Mouse (Mus musculus) WW6 (cell line): Measurements from ENCODE around the gene Mlph.
A peak's percentile ranks its signal among the peaks of the same experiment; 100 is the strongest.

Experiments
- DNase-seq: peaks from one replicate; pipeline ENCODE4 v3.0.0-alpha.2; 2013; ENCODE audit warnings: low read depth, low spot score

Mlph gene

DNA sequence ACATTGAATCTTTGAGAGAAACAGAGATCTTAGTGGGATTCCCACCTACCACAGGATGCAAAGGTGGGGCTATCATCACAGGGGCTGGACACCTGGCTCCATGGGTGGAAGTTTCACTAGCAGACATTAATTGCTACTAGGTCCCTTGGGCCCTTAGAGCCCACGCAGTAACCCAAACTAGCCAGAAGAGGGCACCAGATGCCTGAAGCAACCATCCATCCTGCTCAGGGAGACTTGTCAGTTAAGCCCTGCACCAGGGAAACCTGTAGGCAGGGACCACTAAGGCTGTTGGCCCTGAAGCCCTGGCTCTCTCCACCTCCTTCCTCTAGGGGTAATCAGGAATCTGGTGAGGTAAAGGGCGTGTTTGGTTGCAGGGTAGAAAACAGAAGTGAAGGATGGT is 8.5 kb upstream of the Mlph start:
- DNase-seq, result peak; percentile 26

- DNase-seq, result no peak
Observed at GRCm38 (mm10) chr1:90909161-90909560, 5.7 kb upstream of the Mlph start.

GRCm38 (mm10) chr1:90909631-90910152 is 5.2 kb upstream of the Mlph start:
- no peak for DNase-seq

DNA sequence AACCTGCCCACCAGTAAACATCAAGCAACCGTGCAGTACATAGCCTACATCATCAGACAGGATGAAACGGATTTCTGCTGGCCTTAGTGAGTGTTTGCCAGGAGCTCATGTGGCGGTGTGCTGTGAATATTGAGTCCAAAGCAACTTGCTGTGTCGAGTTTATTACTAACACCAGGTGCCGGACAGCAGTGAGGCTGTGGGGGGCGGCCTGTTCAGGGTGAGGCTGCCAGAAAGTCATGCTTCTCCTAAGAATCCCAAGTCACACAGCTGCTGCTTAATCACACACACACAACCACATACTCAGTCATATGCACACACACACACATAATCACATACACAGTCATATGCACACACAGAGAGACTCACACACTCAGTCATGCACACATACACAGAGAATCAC is 1.7 kb upstream of the Mlph start:
- no peak for DNase-seq

DNA sequence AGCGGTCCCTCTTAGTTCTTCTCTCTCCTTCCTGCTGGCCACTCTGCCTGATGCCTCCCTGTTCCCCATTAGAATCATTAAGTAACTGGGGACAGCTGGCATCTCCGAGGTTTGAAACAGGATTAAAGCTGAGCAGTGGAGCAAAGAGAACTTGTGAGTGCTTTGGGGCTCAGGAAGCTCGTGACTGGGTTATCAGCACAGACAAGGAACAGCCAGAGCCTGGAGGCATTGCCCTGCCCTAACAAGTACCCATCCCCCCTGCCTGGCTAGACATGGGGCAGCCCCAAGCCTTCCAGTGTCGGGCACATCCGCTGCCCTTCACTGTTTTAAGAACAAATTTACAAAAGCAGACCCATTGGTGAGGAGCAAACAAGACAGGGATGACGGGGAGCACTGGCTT is 2.6 kb downstream of the Mlph start:
- DNase-seq, result no peak

GRCm38 (mm10) chr1:90921687-90922086 is 6.8 kb downstream of the Mlph start:
- DNase-seq, result no peak

DNA sequence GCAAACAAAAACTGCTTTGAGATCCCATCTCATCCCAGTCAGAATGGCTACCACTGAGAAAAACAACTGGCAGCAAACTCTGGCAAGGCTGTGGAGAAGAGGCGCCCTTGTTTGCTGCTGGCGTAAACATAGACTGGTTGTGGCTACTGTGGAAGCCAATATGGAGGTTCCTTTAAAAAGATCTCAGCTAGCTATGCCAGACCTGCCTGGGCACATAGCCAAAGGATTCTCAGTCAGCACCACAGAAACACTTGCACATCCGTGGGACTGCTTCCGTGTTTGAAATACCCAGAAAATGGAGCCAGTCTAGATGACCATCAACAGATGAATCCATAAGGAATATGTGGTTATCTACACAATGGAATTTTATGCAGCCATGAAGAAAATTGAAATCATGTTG is 11.1 kb downstream of the Mlph start:
- DNase-seq, result no peak

DNA sequence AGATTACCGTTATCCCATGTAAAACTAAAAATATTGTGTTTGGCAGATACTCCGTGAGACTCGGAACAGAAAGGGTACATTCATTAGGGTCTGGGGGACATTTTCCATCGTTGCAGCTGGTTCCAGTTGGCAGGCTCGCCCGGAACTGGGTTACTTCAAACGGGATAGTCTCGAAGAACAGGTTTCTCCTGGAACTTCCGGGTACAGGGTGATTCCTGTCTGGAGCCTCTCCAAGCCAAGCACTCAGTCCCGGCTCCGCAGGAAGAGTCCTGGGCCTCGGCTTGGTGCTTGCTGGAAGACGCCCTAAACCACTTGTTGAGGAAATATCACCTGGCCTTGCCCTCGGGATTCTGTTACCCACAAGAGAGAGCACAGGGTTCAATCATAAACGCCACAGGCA is 12.4 kb downstream of the Mlph start:
- DNase-seq, result no peak

- DNase-seq, result peak; percentile 20
Observed at GRCm38 (mm10) chr1:90927929-90928574, 13.2 kb downstream of the Mlph start.

GRCm38 (mm10) chr1:90928575-90928934 is 13.7 kb downstream of the Mlph start:
- peak; percentile 62 for DNase-seq

DNA sequence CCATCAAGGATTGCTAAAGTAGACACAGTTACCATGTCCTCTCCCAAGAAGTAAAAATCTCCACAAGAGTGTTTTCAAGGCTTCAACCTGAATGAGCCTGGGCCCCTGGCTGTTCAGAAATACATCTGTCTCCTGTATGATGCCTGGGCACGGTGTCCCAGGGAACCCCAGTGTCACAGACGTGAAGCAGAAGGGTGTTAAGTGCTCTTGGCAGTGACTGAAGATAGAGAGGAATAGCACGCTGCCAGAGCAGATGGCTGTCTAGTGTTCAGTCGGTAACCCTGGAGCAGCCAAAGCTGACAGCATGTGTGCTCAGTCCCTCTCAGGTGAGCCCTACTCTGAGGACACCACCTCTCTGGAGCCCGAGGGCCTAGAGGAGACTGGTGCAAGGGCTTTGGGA is 18.1 kb downstream of the Mlph start:
- DNase-seq, result no peak

GRCm38 (mm10) chr1:90936990-90937389 is 22.1 kb downstream of the Mlph start:
- DNase-seq, result no peak

DNA sequence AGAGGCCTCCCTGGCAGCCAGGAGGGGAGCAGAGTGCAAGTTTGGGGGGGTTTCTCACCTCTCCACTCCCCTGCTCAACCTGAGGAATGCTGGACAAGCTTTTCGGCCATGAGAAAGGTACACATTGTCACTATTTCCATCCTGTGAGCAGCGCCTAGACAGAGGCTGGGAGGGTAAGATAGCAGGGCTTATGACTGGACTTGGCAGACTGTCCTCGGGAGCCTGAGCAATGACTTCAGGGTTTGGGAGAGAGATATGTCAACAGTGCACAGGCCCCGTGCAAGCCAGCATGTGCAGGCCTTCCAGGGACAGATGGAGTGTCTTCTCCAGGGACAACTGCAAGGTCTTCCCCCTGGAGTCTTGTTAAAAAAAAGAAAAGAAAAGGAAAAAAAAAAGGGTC is 25.1 kb downstream of the Mlph start:
- DNase-seq, result no peak

GRCm38 (mm10) chr1:90945171-90945570 is 30.3 kb downstream of the Mlph start:
- DNase-seq, result no peak

GRCm38 (mm10) chr1:90947252-90947651 is 32.4 kb downstream of the Mlph start:
- DNase-seq, result no peak

DNA sequence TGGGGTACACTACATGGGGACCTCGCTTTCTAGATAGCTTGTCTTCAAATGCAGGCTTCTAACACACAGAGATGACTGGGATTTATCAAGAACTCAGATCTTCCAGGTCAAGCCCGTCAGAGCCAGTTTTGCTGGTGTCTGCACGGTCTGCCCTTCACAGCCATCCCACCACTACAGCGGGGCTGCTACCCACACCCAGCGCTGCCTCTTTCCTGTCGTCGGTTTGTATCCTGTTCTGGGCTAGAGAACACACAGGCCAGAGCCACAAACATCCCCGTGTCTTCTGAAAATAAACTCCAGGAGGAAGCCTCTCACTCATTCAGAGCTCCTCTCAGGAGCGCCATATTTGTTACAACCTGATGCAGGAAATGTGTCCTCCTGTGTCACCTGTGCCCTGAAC is 34.4 kb downstream of the Mlph start:
- no peak for DNase-seq

DNA sequence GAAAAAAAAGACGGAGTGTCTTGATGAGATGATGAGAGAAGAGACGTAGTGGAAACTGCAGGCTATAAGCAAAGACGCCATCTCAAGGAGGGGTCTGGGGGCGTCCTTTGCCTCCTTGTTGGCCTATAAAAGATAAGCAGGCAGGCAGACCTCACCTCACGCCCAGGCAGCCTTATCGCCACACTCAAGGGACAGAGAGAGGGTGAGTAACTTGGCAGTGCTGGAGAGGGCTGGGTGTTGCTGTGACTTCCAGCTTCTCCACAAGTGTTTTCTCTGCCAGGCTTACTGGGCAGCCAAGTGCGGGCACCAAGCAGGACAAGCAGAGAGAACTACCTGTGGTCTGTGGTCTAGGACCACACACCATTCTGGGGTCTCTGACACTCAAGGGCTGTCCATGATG is 36.8 kb downstream of the Mlph start:
- DNase-seq, result no peak

GRCm38 (mm10) chr1:90952808-90953207 is 37.9 kb downstream of the Mlph start, which contains the start of gene Prlh:
Gene Prlh (plus strand): TSS chr1:90953108.
- DNase-seq, result no peak

GRCm38 (mm10) chr1:90953688-90954087 is 38.8 kb downstream of the Mlph start:
- DNase-seq, result no peak

DNA sequence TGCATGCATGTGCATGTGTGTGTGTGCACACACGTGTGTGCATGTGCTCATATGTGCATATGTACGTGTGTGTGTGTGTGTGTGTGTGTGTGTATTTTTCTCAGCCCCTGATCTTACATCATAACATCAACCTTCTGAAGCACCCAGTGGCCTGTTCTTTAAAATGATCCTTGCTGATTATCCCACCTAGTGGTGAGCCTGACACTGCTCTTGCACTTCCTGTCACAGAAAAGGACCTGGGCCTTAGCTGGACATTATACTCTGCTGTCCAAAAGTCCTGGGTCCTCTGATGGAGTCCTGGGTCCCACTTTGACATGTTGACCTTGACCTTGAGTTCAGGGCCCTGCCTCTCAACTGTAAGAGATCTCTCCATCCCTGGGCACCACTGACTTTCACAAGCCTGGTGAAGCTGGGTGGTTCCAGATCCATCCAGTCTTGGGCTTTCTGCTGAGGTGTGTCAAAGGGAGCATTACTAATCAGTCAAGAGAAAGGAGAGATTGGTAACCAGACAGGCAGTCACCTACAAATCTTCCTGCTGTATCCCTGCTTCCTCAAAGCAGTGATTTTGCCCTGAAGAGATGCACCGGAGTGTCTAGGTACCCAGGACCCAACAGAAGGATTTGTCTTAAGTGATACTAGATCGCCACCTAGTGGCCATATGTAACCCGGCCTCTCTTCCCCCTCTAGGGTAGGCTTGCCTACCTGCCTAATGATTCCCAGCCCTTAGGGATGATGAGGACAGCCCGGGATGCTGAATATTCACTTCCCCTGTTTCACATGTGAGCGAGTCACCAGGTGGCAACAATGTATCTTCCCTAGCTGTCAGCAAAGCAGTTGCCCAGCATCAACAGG is 41.6 kb downstream of the Mlph start:
- peak; percentile 50 for DNase-seq

DNA sequence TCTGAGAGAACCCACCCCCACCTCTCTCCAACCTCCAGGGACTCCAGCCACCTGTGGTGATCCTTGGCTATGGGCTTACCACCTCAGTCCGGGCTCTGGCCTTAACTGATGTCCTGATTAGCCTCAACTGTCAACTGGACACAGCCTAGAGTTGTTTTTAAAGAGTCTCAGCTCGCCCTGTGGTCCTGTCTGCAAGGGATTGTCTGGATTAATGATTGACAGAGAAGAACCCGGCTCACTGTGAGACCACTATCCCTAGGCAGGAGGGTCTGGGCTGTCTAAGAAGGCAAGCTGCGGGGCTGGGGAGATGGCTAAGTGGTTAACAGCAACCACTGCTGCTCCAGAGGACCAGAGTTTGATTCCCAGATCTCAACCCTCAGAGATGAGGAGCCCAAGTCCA is 47.6 kb downstream of the Mlph start:
- DNase-seq, result no peak

DNA sequence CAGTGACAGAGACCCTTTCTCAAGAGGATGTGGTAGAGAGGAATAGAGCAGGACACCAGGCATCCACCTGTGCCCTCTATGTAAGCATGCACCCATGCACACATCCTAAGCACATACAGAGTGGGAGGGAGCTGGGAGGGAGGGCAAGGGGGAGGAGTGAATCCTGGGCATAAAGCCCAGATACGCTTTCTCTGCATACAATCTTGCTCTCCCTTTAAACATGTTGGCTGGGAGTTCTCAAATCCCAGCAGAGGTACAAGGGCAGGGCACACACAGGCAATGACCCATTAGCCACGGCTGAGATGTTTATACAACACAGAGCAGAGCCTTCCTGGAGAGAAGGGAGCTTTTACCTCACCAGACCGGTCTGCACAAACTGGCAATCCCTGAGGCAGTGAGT is 48.1 kb downstream of the Mlph start:
- no peak for DNase-seq

DNA sequence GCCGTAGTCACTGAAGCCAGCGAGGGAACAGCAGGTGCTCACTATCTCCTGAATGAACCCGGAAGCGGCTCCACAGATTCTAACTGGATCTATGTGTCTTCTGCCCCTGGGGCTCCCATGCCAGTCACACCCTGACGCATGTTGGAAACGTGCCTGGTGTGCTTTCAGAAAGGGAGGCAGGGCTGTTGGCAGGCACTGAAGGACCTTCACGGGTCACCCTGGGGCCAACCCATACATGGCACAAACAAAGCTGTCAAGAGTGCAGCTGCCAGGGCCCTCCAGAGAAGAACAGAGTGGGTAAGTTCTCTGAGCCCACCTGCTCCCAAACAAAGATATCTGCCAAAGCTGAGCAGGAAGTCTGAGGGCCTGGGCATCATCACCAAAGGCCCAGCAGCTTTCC is 52.7 kb downstream of the Mlph start:
- no peak for DNase-seq
